Mouse (Mus musculus) kidney, adult 2 months (tissue): Measurements from ENCODE around the gene Vmn2r34. TPM values are rescaled to one million over a fixed set of nuclear protein-coding genes. Genes with fewer than 3 reads are reported as not detected.
"Not testable (repeated sequence)": the region's sequence is repeated elsewhere in the genome, so short reads cannot be mapped to it uniquely, and the experiment has no call there.

Source experiments
- DNase-seq: peaks from one replicate; pipeline ENCODE4 v3.0.0; 2021
- H3K27ac ChIP-seq: fragments of 200-500 bp; 2 replicates; pipeline ENCODE4 v1.5.1; 2012; ENCODE audit warnings: low read depth, low read length, control low read depth, inconsistent platforms; ENCODE audit not compliant: insufficient read depth
- H3K27me3 ChIP-seq: fragments of 200-500 bp; replicated peaks from 2 replicates; pipeline ENCODE4 v1.6.1; 2012; ENCODE audit warnings: mild to moderate bottlenecking, moderate library complexity, low read length, inconsistent platforms; ENCODE audit not compliant: control insufficient read depth, insufficient read depth
- H3K36me3 ChIP-seq: fragments of 200-500 bp; 2 replicates; pipeline ENCODE4 v1.6.1; 2012; ENCODE audit warnings: mild to moderate bottlenecking, moderate library complexity, low read length, inconsistent platforms; ENCODE audit not compliant: control insufficient read depth, insufficient read depth
- H3K4me1 ChIP-seq: fragments of 200-500 bp; 2 replicates; pipeline ENCODE4 v1.6.1; 2011; ENCODE audit warnings: low read length; ENCODE audit not compliant: control insufficient read depth, insufficient read depth
- H3K4me3 ChIP-seq: fragments of 200-500 bp; 2 replicates; pipeline ENCODE4 v1.5.1; 2011; ENCODE audit warnings: mild to moderate bottlenecking, low read depth, low read length, control low read depth; ENCODE audit not compliant: insufficient read depth
- WGBS: fragments of 180-500 bp; shearing (Covaris S2); methylation state at CpG from one replicate; pipeline ENCODE4 v1.1.7; 2018; 5-methylcytosine and 5-hydroxymethylcytosine counted together
- polyA plus RNA-seq: library from polyadenylated mRNA; depleted of rRNA; stranded (reverse); fragments of >200 nt; gene quantifications from 2 replicates; pipeline ENCODE4 v1.2.3, GENCODE M21; 2012; rRNA removed

The Vmn2r34 gene
- not detected in 2 replicates for polyA plus RNA-seq

GRCm38 (mm10) chr7:7689413-7689812 lies at the start of gene Vmn2r34:
Vmn2r34 (minus strand) TSS chr7:7689513.
- not testable (repeated sequence) for H3K36me3 ChIP-seq, H3K4me3 ChIP-seq, H3K27me3 ChIP-seq, DNase-seq, H3K4me1 ChIP-seq, H3K27ac ChIP-seq
- 39% methylated on average over 2 of the region's 2 CpGs for WGBS

- WGBS, result 85% methylated on average over 2 of the region's 2 CpGs
- H3K4me3 ChIP-seq, H3K4me1 ChIP-seq, H3K36me3 ChIP-seq, H3K27me3 ChIP-seq, H3K27ac ChIP-seq, DNase-seq: not testable (repeated sequence)
These were observed 15.3 kb downstream of the Vmn2r34 start for GRCm38 (mm10) chr7:7674032-7674431.

Other genes starting within 250 kb of the Vmn2r34 start
- gene Vmn2r32, start 209.5 kb downstream of the Vmn2r34 start, polyA plus RNA-seq, result not detected in 2 replicates
- not detected in 2 replicates for gene Vmn2r33, start 122.7 kb downstream of the Vmn2r34 start, polyA plus RNA-seq
- gene Vmn2r35, start 130.4 kb upstream of the Vmn2r34 start, polyA plus RNA-seq, result not detected in 2 replicates
- gene Vmn2r36, start 213.0 kb upstream of the Vmn2r34 start, polyA plus RNA-seq, result not detected in 2 replicates